Mouse (Mus musculus) liver (tissue): Measurements from ENCODE around the gene Hspa12a.
"Not testable (repeated sequence)": the region's sequence is repeated elsewhere in the genome, so short reads cannot be mapped to it uniquely, and the experiment has no call there.

Experiments used
- DNase-seq: peaks from one replicate; pipeline ENCODE4 v3.0.0-alpha.2; 2020; ENCODE audit warnings: mixed read lengths

The Hspa12a gene

GRCm38 (mm10) chr19:58908018-58908417, 35.4 kb downstream of the Hspa12a start:
- DNase-seq = no peak

GRCm38 (mm10) chr19:58906685-58907084, 36.8 kb downstream of the Hspa12a start:
- DNase-seq = no peak

- peak; percentile 75 for DNase-seq
Observed at GRCm38 (mm10) chr19:58903899-58904327, 39.5 kb downstream of the Hspa12a start.

GRCm38 (mm10) chr19:58903079-58903898, 40.2 kb downstream of the Hspa12a start:
- DNase-seq = no peak

- DNase-seq = not testable (repeated sequence)
Observed at GRCm38 (mm10) chr19:58900471-58900870, 43.0 kb downstream of the Hspa12a start.

GRCm38 (mm10) chr19:58896216-58896615, 47.2 kb downstream of the Hspa12a start:
- no peak for DNase-seq

- DNase-seq = no peak
Observed at GRCm38 (mm10) chr19:58889306-58890038, 54.0 kb downstream of the Hspa12a start.

GRCm38 (mm10) chr19:58886467-58886866, 57.0 kb downstream of the Hspa12a start:
- no peak for DNase-seq

GRCm38 (mm10) chr19:58883451-58883850, 60.0 kb downstream of the Hspa12a start:
- DNase-seq = no peak

GRCm38 (mm10) chr19:58882336-58882735, 61.1 kb downstream of the Hspa12a start:
- DNase-seq = no peak

- no peak for DNase-seq
Observed at GRCm38 (mm10) chr19:58879330-58879957, 64.0 kb downstream of the Hspa12a start.

GRCm38 (mm10) chr19:58878560-58878959, 64.9 kb downstream of the Hspa12a start:
- no peak for DNase-seq

- no peak for DNase-seq
Observed at GRCm38 (mm10) chr19:58873536-58873935, 69.9 kb downstream of the Hspa12a start.

- no peak for DNase-seq
Observed at GRCm38 (mm10) chr19:58872381-58873259, 70.8 kb downstream of the Hspa12a start.

- no peak for DNase-seq
Observed at GRCm38 (mm10) chr19:58871878-58872277, 71.6 kb downstream of the Hspa12a start.

GRCm38 (mm10) chr19:58866651-58867050, 76.8 kb downstream of the Hspa12a start:
- DNase-seq = no peak

GRCm38 (mm10) chr19:58865224-58865623, 78.2 kb downstream of the Hspa12a start:
- no peak for DNase-seq

GRCm38 (mm10) chr19:58864006-58864573, 79.4 kb downstream of the Hspa12a start:
- no peak for DNase-seq

GRCm38 (mm10) chr19:58861174-58861760, 82.2 kb downstream of the Hspa12a start:
- no peak for DNase-seq

- DNase-seq = peak; percentile 78
Observed at GRCm38 (mm10) chr19:58860255-58861173, 82.9 kb downstream of the Hspa12a start.
